Mouse (Mus musculus) CH12.LX (cell line): ENCODE data around the gene 1700037H04Rik. TPM values are rescaled to one million over a fixed set of nuclear protein-coding genes. Genes with fewer than 3 reads are reported as not detected.

Experiments
- DNase-seq: peaks from one replicate; pipeline ENCODE4 v3.0.0-alpha.2; 2013; ENCODE audit errors: extremely low read depth
- H3K27ac ChIP-seq: 2 replicates; pipeline ENCODE4 v1.5.1; 2012; ENCODE audit warnings: low read depth, mild to moderate bottlenecking, control low read depth, moderate library complexity; ENCODE audit not compliant: insufficient read depth
- H3K27me3 ChIP-seq: replicated peaks from 2 replicates; pipeline ENCODE3; 2012; ENCODE audit warnings: inconsistent platforms
- H3K36me3 ChIP-seq, 2 experiments: replicated peaks in 1 of 2; 2 replicates each; pipeline versions ENCODE3 to v1.6.1; 2012; ENCODE audit warnings: inconsistent platforms in 1 of 2, low read length in 1 of 2, mild to moderate bottlenecking in 1 of 2, mixed read lengths in 1 of 2, moderate library complexity in 1 of 2; ENCODE audit not compliant: control insufficient read depth in 1 of 2, insufficient read depth in 1 of 2
- H3K4me1 ChIP-seq, 2 experiments: 2 replicates each; pipeline ENCODE4 v1.6.1; 2012; ENCODE audit warnings: inconsistent platforms in 1 of 2, moderate library complexity in 1 of 2; ENCODE audit not compliant: insufficient read depth in 2 of 2, control insufficient read depth in 1 of 2
- H3K4me2 ChIP-seq: 2 replicates; pipeline ENCODE4 v1.6.1; 2012; ENCODE audit warnings: low read depth, mild to moderate bottlenecking, control low read depth; ENCODE audit not compliant: poor library complexity, insufficient read depth, severe bottlenecking
- H3K4me3 ChIP-seq, 3 experiments: fragments of 150-350 bp in 1 of 3; sonication (generic) in 1 of 3; replicated peaks in 1 of 3; 2 replicates each; pipeline versions ENCODE3 to v1.5.1; 2011 to 2012; ENCODE audit warnings: low read depth in 2 of 3, low read length in 2 of 3, mild to moderate bottlenecking in 2 of 3, moderate library complexity in 2 of 3, control low read depth in 1 of 3, improper control_type of control experiment in 1 of 3, inconsistent platforms in 1 of 3, mixed read lengths in 1 of 3; ENCODE audit not compliant: poor library complexity in 1 of 3
- H3K79me2 ChIP-seq: replicated peaks from 2 replicates; pipeline ENCODE4 v1.6.1; 2012; ENCODE audit warnings: mild to moderate bottlenecking, moderate library complexity; ENCODE audit not compliant: control insufficient read depth, poor library complexity, insufficient read depth, severe bottlenecking; ENCODE audit errors: extremely low read depth
- H3K9ac ChIP-seq: 2 replicates; pipeline ENCODE4 v1.6.1; 2012; ENCODE audit warnings: low read depth, mild to moderate bottlenecking, control low read depth, moderate library complexity; ENCODE audit not compliant: insufficient read depth
- H3K9me3 ChIP-seq: replicated peaks from 2 replicates; pipeline ENCODE3; 2012; ENCODE audit warnings: low read length, inconsistent platforms, mixed read lengths
- CHD1 ChIP-seq: IDR thresholded peaks from 2 replicates; pipeline ENCODE4 v1.6.1; 2012; ENCODE audit warnings: low read depth, low read length, improper control_type of control experiment, inconsistent platforms
- E2F4 ChIP-seq: IDR thresholded peaks from 2 replicates; pipeline ENCODE4 v1.6.1; 2011; ENCODE audit warnings: low read depth, low read length, improper control_type of control experiment; ENCODE audit not compliant: insufficient replicate concordance
- ETS1 ChIP-seq: conservative IDR thresholded peaks from 2 replicates; pipeline ENCODE4 v1.6.1; 2012; ENCODE audit warnings: low read depth, mild to moderate bottlenecking, inconsistent platforms, low read length, improper control_type of control experiment, moderate library complexity
- GABPA ChIP-seq: IDR thresholded peaks from 2 replicates; pipeline ENCODE4 v1.6.1; 2012; ENCODE audit warnings: low read depth, low read length, improper control_type of control experiment, inconsistent platforms; ENCODE audit not compliant: insufficient replicate concordance
- HCFC1 ChIP-seq: IDR thresholded peaks from 2 replicates; pipeline ENCODE4 v1.6.1; 2012; ENCODE audit warnings: low read depth, mild to moderate bottlenecking, inconsistent platforms, low read length, improper control_type of control experiment
- IRF4 ChIP-seq: IDR thresholded peaks from 2 replicates; pipeline ENCODE4 v1.6.1; 2014; ENCODE audit warnings: low read depth, mild to moderate bottlenecking, inconsistent platforms, low read length, improper control_type of control experiment
- JUN ChIP-seq: IDR thresholded peaks from 2 replicates; pipeline ENCODE4 v1.6.1; 2011; ENCODE audit warnings: low read depth, mild to moderate bottlenecking, low read length, improper control_type of control experiment, moderate library complexity; ENCODE audit not compliant: insufficient read depth
- JUND ChIP-seq: conservative IDR thresholded peaks from 2 replicates; pipeline ENCODE4 v1.6.1; 2011; ENCODE audit warnings: low read depth, low read length, improper control_type of control experiment
- KAT2A ChIP-seq: IDR thresholded peaks from 2 replicates; pipeline ENCODE4 v1.6.1; 2012; ENCODE audit warnings: low read length, improper control_type of control experiment, inconsistent platforms; ENCODE audit not compliant: insufficient replicate concordance
- MAFK ChIP-seq: IDR thresholded peaks from 2 replicates; pipeline ENCODE4 v1.6.1; 2011; ENCODE audit warnings: low read length, improper control_type of control experiment; ENCODE audit not compliant: insufficient replicate concordance
- MAX ChIP-seq: IDR thresholded peaks from 2 replicates; pipeline ENCODE4 v1.6.1; 2011; ENCODE audit warnings: low read length, improper control_type of control experiment
- MAZ ChIP-seq: IDR thresholded peaks from 2 replicates; pipeline ENCODE4 v1.6.1; 2012; ENCODE audit warnings: low read depth, mild to moderate bottlenecking, inconsistent platforms, low read length, improper control_type of control experiment, moderate library complexity
- MXI1 ChIP-seq: IDR thresholded peaks from 2 replicates; pipeline ENCODE4 v1.6.1; 2011; ENCODE audit warnings: mild to moderate bottlenecking, low read depth, low read length, improper control_type of control experiment
- POLR2A ChIP-seq: IDR thresholded peaks from 2 replicates; pipeline ENCODE4 v1.6.1; 2011; ENCODE audit warnings: low read depth, mild to moderate bottlenecking, improper control_type of control experiment, low read length
- POLR2AphosphoS2 ChIP-seq: IDR thresholded peaks from 2 replicates; pipeline ENCODE4 v1.6.1; 2011; ENCODE audit warnings: low read depth, low read length, improper control_type of control experiment
- RCOR1 ChIP-seq: conservative IDR thresholded peaks from 2 replicates; pipeline ENCODE4 v1.6.1; 2012; ENCODE audit warnings: low read depth, mild to moderate bottlenecking, inconsistent platforms, low read length, improper control_type of control experiment
- TBP ChIP-seq: conservative IDR thresholded peaks from 2 replicates; pipeline ENCODE4 v1.6.1; 2011; ENCODE audit warnings: low read depth, low read length, improper control_type of control experiment
- TCF12 ChIP-seq: IDR thresholded peaks from 2 replicates; pipeline ENCODE4 v1.6.1; 2014; ENCODE audit warnings: low read depth, mild to moderate bottlenecking, inconsistent platforms, low read length, improper control_type of control experiment
- USF2 ChIP-seq: conservative IDR thresholded peaks from 2 replicates; pipeline ENCODE4 v1.6.1; 2011; ENCODE audit warnings: low read depth, low read length, improper control_type of control experiment
- ZMIZ1 ChIP-seq: IDR thresholded peaks from 2 replicates; pipeline ENCODE4 v1.6.1; 2012; ENCODE audit warnings: low read depth, mild to moderate bottlenecking, inconsistent platforms, low read length, improper control_type of control experiment
- ZNF384 ChIP-seq: IDR thresholded peaks from 2 replicates; pipeline ENCODE4 v1.6.1; 2012; ENCODE audit warnings: low read depth, low read length, improper control_type of control experiment, inconsistent platforms
- dilution Hi-C: fragments of 300-500 bp; cut with MboI; formaldehyde crosslinking; loops from 2 replicates; pipeline ENCODE4 v1.14.3; 2020; ENCODE audit warnings: low sequenced_read_pairs; ENCODE audit not compliant: extremely low pct_unique_long_range_greater_than_20kb, extremely low pct_ligation_motif_present
- in situ Hi-C: fragments of 300-500 bp; cut with MboI; formaldehyde crosslinking; loops from 3 replicates; pipeline ENCODE4 v1.14.3; 2019; ENCODE audit warnings: low sequenced_read_pairs, low pct_ligation_motif_present, low pct_unique_long_range_greater_than_20kb, mixed read lengths
- polyA plus RNA-seq: library from polyadenylated mRNA; unstranded; fragments of >175 nt; gene quantifications from 2 replicates; pipeline ENCODE4 v1.2.1, GENCODE M21; 2012; ENCODE audit warnings: low read depth; ENCODE audit not compliant: insufficient read length
- total RNA-seq, 2 experiments: library from RNA; depleted of rRNA; stranded (reverse); fragments of 300-350 nt in 1 of 2; fragments of >200 nt in 1 of 2; gene quantifications; 2 replicates each; pipeline ENCODE4 v1.2.3; 2012 to 2014

Gene 1700037H04Rik
- total and polyA plus RNA-seq, 3 experiments = 16.0 to 40.0 (median 36.5) TPM

GRCm38 (mm10) chr2:131154036-131154435 lies 5.8 kb downstream of the 1700037H04Rik start:
- in situ Hi-C loops (no loop called here), dilution Hi-C loops (no loop called here)
- DNase-seq = no peak
- no peak for TF ChIP-seq MAX
- TF ChIP-seq POLR2A = no peak
- TF ChIP-seq CHD1 = no peak
- TF ChIP-seq E2F4 = no peak
- no peak for TF ChIP-seq TBP
- no peak for TF ChIP-seq HCFC1
- no peak for TF ChIP-seq IRF4
- no peak for TF ChIP-seq USF2
- TF ChIP-seq MXI1 = no peak
- no peak for TF ChIP-seq MAFK
- TF ChIP-seq MAZ = no peak
- TF ChIP-seq RCOR1 = no peak
- no peak for TF ChIP-seq JUND
- no peak for TF ChIP-seq ETS1
- TF ChIP-seq ZMIZ1 = no peak
- TF ChIP-seq KAT2A = no peak
- TF ChIP-seq TCF12 = no peak
- TF ChIP-seq JUN = no peak
- TF ChIP-seq ZNF384 = no peak
- no peak for TF ChIP-seq POLR2AphosphoS2
- Histone ChIP-seq H3K4me1 (peaks cover 2 to 9% of the 10 kb centered on the region in 2 experiments; a peak in 3 of 4 replicates), H3K9ac (no peak overlapping the region), H3K79me2 (no peaks in the 10 kb centered on the region), H3K4me3 (no peak overlapping the region), H3K4me2 (no peak overlapping the region), H3K27me3 (no peaks in the 10 kb centered on the region), H3K36me3 (peaks cover 11 to 61% of the 10 kb centered on the region in 2 experiments), H3K9me3 (no peaks in the 10 kb centered on the region), H3K27ac (no peak overlapping the region)

GRCm38 (mm10) chr2:131152166-131152730 lies 7.6 kb downstream of the 1700037H04Rik start:
- no peaks in the 10 kb centered on the region for H3K4me1 ChIP-seq
- dilution Hi-C loops = no loop called here
- TF ChIP-seq MAX (no peak), GABPA (no peak), MAFK (no peak), ETS1 (no peak), RCOR1 (no peak), JUN (no peak)
- no peak overlapping the region for H3K9ac ChIP-seq
- no peaks in the 10 kb centered on the region for H3K79me2 ChIP-seq
- no peak for DNase-seq
- H3K27ac ChIP-seq = no peak overlapping the region
- no peak overlapping the region for H3K4me2 ChIP-seq
- H3K36me3 ChIP-seq = peaks cover 23 to 76% of the 10 kb centered on the region in 2 experiments
- no peak overlapping the region for H3K4me3 ChIP-seq
- in situ Hi-C loops = no loop called here
- H3K9me3 ChIP-seq = no peaks in the 10 kb centered on the region
- H3K27me3 ChIP-seq = no peaks in the 10 kb centered on the region
